Mouse (Mus musculus): ENCODE data around the gene Cabin1. TPM values are rescaled to one million over a fixed set of nuclear protein-coding genes. Genes with fewer than 3 reads are reported as not detected.

The Cabin1 gene
- polyA plus RNA-seq, 1 experiment from 2014 or later: 29.5 TPM

GRCm38 (mm10) chr10:75620818-75621217 is 143.3 kb downstream of the Cabin1 start:
- WGBS: 57% methylated on average over 3 of the region's 3 CpGs

GRCm38 (mm10) chr10:75616044-75616443 is 148.1 kb downstream of the Cabin1 start:
- H3K4me1 ChIP-seq (ENCODE audit: control insufficient read depth, insufficient read depth, low read length): no peaks in the 10 kb centered on the region
- ATAC-seq (ENCODE audit: insufficient read depth, low FRiP score, low TSS enrichment) (no peak), DNase-seq (ENCODE audit: low spot score) (no peak)
- no peak overlapping the region for H3K4me2 ChIP-seq (ENCODE audit: low read depth)
- no peak overlapping the region for H3K27ac ChIP-seq (ENCODE audit: low read depth, low read length)
- no peak overlapping the region for H3K4me3 ChIP-seq (ENCODE audit: low read depth, low read length)
- H3K9me3 ChIP-seq (ENCODE audit: control insufficient read depth, low read length): no peaks in the 10 kb centered on the region
- 88% methylated on average over 4 of the region's 4 CpGs for WGBS
- no peak overlapping the region for H3K9ac ChIP-seq (ENCODE audit: low read length)
- no peaks in the 10 kb centered on the region for H3K27me3 ChIP-seq (ENCODE audit: control insufficient read depth, insufficient read depth, low read length)
- no peaks in the 10 kb centered on the region for H3K36me3 ChIP-seq (ENCODE audit: control insufficient read depth, insufficient read depth, low read length)

More at GRCm38 (mm10) chr10:75620818-75621217, 143.3 kb downstream of the Cabin1 start:
- DNase-seq (ENCODE audit: low spot score) (no peak), ATAC-seq (ENCODE audit: insufficient read depth, low FRiP score, low TSS enrichment) (no peak)
- Histone ChIP-seq H3K27me3 (ENCODE audit: control insufficient read depth, insufficient read depth, low read length) (no peaks in the 10 kb centered on the region), H3K4me3 (ENCODE audit: low read depth, low read length) (no peak overlapping the region), H3K36me3 (ENCODE audit: control insufficient read depth, insufficient read depth, low read length) (no peaks in the 10 kb centered on the region), H3K4me1 (ENCODE audit: control insufficient read depth, insufficient read depth, low read length) (no peaks in the 10 kb centered on the region), H3K9ac (ENCODE audit: low read length) (no peak overlapping the region), H3K9me3 (ENCODE audit: control insufficient read depth, low read length) (no peaks in the 10 kb centered on the region), H3K27ac (ENCODE audit: low read depth, low read length) (no peak overlapping the region), H3K4me2 (ENCODE audit: low read depth) (no peak overlapping the region)

DNA sequence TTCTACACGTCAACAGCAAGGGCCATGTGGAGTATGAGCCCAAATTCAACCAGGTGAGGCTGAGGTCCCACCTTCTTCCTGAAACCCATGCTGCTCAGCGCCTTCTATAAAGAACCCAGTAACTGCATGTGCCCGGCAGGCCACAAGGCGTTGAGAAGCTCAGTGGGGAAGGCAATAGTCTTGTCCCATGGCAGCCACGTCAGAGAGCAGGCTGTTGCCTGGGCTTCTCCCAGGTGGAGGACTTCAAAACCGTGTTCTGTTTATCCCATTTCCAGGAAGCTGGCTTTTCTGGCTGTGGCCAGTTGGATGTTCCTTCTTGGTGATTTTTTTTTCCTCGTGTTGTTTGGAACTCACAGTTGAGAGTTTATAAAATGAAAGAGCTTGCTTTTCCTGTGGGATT is 153.7 kb downstream of the Cabin1 start:
- Histone ChIP-seq H3K4me3 (ENCODE audit: low read depth, low read length) (no peak overlapping the region), H3K36me3 (ENCODE audit: control insufficient read depth, insufficient read depth, low read length) (no peaks in the 10 kb centered on the region), H3K9me3 (ENCODE audit: control insufficient read depth, low read length) (no peaks in the 10 kb centered on the region), H3K4me1 (ENCODE audit: control insufficient read depth, insufficient read depth, low read length) (no peaks in the 10 kb centered on the region), H3K4me2 (ENCODE audit: low read depth) (no peak overlapping the region), H3K27ac (ENCODE audit: low read depth, low read length) (no peak overlapping the region), H3K9ac (ENCODE audit: low read length) (no peak overlapping the region), H3K27me3 (ENCODE audit: control insufficient read depth, insufficient read depth, low read length) (no peaks in the 10 kb centered on the region)
- WGBS: 55% methylated on average over 7 of the region's 7 CpGs
- ATAC-seq (ENCODE audit: insufficient read depth, low FRiP score, low TSS enrichment) (no peak), DNase-seq (ENCODE audit: low spot score) (no peak)

GRCm38 (mm10) chr10:75608975-75609374 is 155.2 kb downstream of the Cabin1 start:
- Histone ChIP-seq H3K4me3 (ENCODE audit: low read depth, low read length) (no peak overlapping the region), H3K9me3 (ENCODE audit: control insufficient read depth, low read length) (no peaks in the 10 kb centered on the region), H3K36me3 (ENCODE audit: control insufficient read depth, insufficient read depth, low read length) (no peaks in the 10 kb centered on the region), H3K27me3 (ENCODE audit: control insufficient read depth, insufficient read depth, low read length) (no peaks in the 10 kb centered on the region), H3K9ac (ENCODE audit: low read length) (no peak overlapping the region), H3K4me2 (ENCODE audit: low read depth) (no peak overlapping the region), H3K27ac (ENCODE audit: low read depth, low read length) (no peak overlapping the region), H3K4me1 (ENCODE audit: control insufficient read depth, insufficient read depth, low read length) (no peaks in the 10 kb centered on the region)
- 89% methylated on average over 11 of the region's 11 CpGs for WGBS
- ATAC-seq (ENCODE audit: insufficient read depth, low FRiP score, low TSS enrichment) (no peak), DNase-seq (ENCODE audit: low spot score) (no peak)

DNA sequence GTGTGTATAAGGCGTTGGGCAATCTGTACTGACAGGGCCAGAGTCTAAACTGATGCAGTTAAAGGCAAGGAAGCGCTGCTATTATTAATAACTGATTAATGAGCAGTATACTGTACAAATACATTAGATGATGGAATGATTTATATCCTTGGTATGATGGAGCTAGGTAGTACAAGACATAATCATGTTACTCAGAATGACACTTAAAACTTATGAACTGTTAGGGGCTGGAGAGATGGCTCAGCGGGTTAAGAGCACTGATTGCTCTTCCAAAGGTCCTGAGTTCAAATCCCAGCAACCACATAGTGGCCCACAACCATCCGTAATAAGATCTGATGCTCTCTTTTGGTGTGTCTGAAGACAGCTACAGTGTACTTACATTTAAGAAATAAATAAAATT is 156.9 kb downstream of the Cabin1 start:
- no peaks in the 10 kb centered on the region for H3K9me3 ChIP-seq (ENCODE audit: control insufficient read depth, low read length)
- no peak overlapping the region for H3K9ac ChIP-seq (ENCODE audit: low read length)
- WGBS: 84% methylated on average over 4 of the region's 4 CpGs
- no peak for DNase-seq (ENCODE audit: low spot score)
- no peaks in the 10 kb centered on the region for H3K4me1 ChIP-seq (ENCODE audit: control insufficient read depth, insufficient read depth, low read length)
- no peak overlapping the region for H3K4me2 ChIP-seq (ENCODE audit: low read depth)
- no peaks in the 10 kb centered on the region for H3K36me3 ChIP-seq (ENCODE audit: control insufficient read depth, insufficient read depth, low read length)
- H3K27me3 ChIP-seq (ENCODE audit: control insufficient read depth, insufficient read depth, low read length): no peaks in the 10 kb centered on the region
- no peak overlapping the region for H3K4me3 ChIP-seq (ENCODE audit: low read depth, low read length)
- H3K27ac ChIP-seq (ENCODE audit: low read depth, low read length): no peak overlapping the region
- ATAC-seq (ENCODE audit: insufficient read depth, low FRiP score, low TSS enrichment): no peak

- H3K4me2 ChIP-seq (ENCODE audit: low read depth): no peak overlapping the region
- no peaks in the 10 kb centered on the region for H3K4me1 ChIP-seq (ENCODE audit: control insufficient read depth, insufficient read depth, low read length)
- 48% methylated on average over 11 of the region's 11 CpGs for WGBS
- no peaks in the 10 kb centered on the region for H3K36me3 ChIP-seq (ENCODE audit: control insufficient read depth, insufficient read depth, low read length)
- no peaks in the 10 kb centered on the region for H3K27me3 ChIP-seq (ENCODE audit: control insufficient read depth, insufficient read depth, low read length)
- H3K9me3 ChIP-seq (ENCODE audit: control insufficient read depth, low read length): no peaks in the 10 kb centered on the region
- H3K27ac ChIP-seq (ENCODE audit: low read depth, low read length): no peak overlapping the region
- H3K4me3 ChIP-seq (ENCODE audit: low read depth, low read length): no peak overlapping the region
- no peak overlapping the region for H3K9ac ChIP-seq (ENCODE audit: low read length)
- ATAC-seq (ENCODE audit: insufficient read depth, low FRiP score, low TSS enrichment) (no peak), DNase-seq (ENCODE audit: low spot score) (no peak)
Observed at GRCm38 (mm10) chr10:75605162-75605846, 158.8 kb downstream of the Cabin1 start.

- no peak for DNase-seq (ENCODE audit: low spot score)
- Histone ChIP-seq H3K27ac (ENCODE audit: low read depth, low read length) (no peak overlapping the region), H3K9me3 (ENCODE audit: control insufficient read depth, low read length) (no peaks in the 10 kb centered on the region), H3K4me2 (ENCODE audit: low read depth) (no peak overlapping the region), H3K27me3 (ENCODE audit: control insufficient read depth, insufficient read depth, low read length) (no peaks in the 10 kb centered on the region), H3K4me1 (ENCODE audit: control insufficient read depth, insufficient read depth, low read length) (no peaks in the 10 kb centered on the region), H3K4me3 (ENCODE audit: low read depth, low read length) (no peak overlapping the region), H3K9ac (ENCODE audit: low read length) (no peak overlapping the region), H3K36me3 (ENCODE audit: control insufficient read depth, insufficient read depth, low read length) (no peaks in the 10 kb centered on the region)
- ATAC-seq (ENCODE audit: insufficient read depth, low FRiP score, low TSS enrichment): no peak
- 88% methylated on average over 7 of the region's 7 CpGs for WGBS
Observed at GRCm38 (mm10) chr10:75600189-75600730, 163.9 kb downstream of the Cabin1 start.

Other genes with a start within 250 kb of the Cabin1 start
- gene Snrpd3, start 246.8 kb downstream of the Cabin1 start, polyA plus RNA-seq (2014; fragmentation: Nextera tagmentation; extraction: Ambion mirVana): 208 and 212 TPM in 2 replicates
- gene Gucd1, start 246.4 kb downstream of the Cabin1 start, polyA plus RNA-seq (2014; fragmentation: Nextera tagmentation; extraction: Ambion mirVana): 33.2 and 37.2 TPM in 2 replicates
- 6.1 and 6.6 TPM in 2 replicates for gene Lrrc75b, start 204.0 kb downstream of the Cabin1 start, polyA plus RNA-seq (2014; fragmentation: Nextera tagmentation; extraction: Ambion mirVana)
- gene Ggt1, start 202.7 kb downstream of the Cabin1 start, polyA plus RNA-seq (2014; fragmentation: Nextera tagmentation; extraction: Ambion mirVana): 2.0 and 3.1 TPM in 2 replicates
- 0.37 and 0.45 TPM in 2 replicates for gene Ggt5, start 175.0 kb downstream of the Cabin1 start, polyA plus RNA-seq (2014; fragmentation: Nextera tagmentation; extraction: Ambion mirVana)
- 1.8 and 2.4 TPM in 2 replicates for gene Susd2, start 120.3 kb downstream of the Cabin1 start, polyA plus RNA-seq (2014; fragmentation: Nextera tagmentation; extraction: Ambion mirVana)
- 93.0 and 93.5 TPM in 2 replicates for gene Ddt, start 9.1 kb upstream of the Cabin1 start, polyA plus RNA-seq (2014; fragmentation: Nextera tagmentation; extraction: Ambion mirVana)
- not detected in 2 replicates for gene Gm20441, start 16.6 kb upstream of the Cabin1 start, polyA plus RNA-seq (2014; fragmentation: Nextera tagmentation; extraction: Ambion mirVana)
- gene Gstt3, start 17.1 kb upstream of the Cabin1 start, polyA plus RNA-seq (2014; fragmentation: Nextera tagmentation; extraction: Ambion mirVana): 2.1 and 2.9 TPM in 2 replicates
- gene Gstt1, start 34.2 kb upstream of the Cabin1 start, polyA plus RNA-seq (2014; fragmentation: Nextera tagmentation; extraction: Ambion mirVana): 2.5 and 2.9 TPM in 2 replicates
- not detected in 2 replicates for gene Gstt4, start 58.2 kb upstream of the Cabin1 start, polyA plus RNA-seq (2014; fragmentation: Nextera tagmentation; extraction: Ambion mirVana)
- 6.5 and 7.2 TPM in 2 replicates for gene Gstt2, start 73.1 kb upstream of the Cabin1 start, polyA plus RNA-seq (2014; fragmentation: Nextera tagmentation; extraction: Ambion mirVana)
- gene Mif, start 95.9 kb upstream of the Cabin1 start, polyA plus RNA-seq (2014; fragmentation: Nextera tagmentation; extraction: Ambion mirVana): 2,352 and 2,361 TPM in 2 replicates
- 2.8 and 2.9 TPM in 2 replicates for gene Derl3, start 129.1 kb upstream of the Cabin1 start, polyA plus RNA-seq (2014; fragmentation: Nextera tagmentation; extraction: Ambion mirVana)
- gene Smarcb1, start 157.3 kb upstream of the Cabin1 start, polyA plus RNA-seq (2014; fragmentation: Nextera tagmentation; extraction: Ambion mirVana): 288 and 294 TPM in 2 replicates
- 9.9 and 11.7 TPM in 2 replicates for gene Chchd10, start 168.8 kb upstream of the Cabin1 start, polyA plus RNA-seq (2014; fragmentation: Nextera tagmentation; extraction: Ambion mirVana)
- gene Mmp11, start 172.2 kb upstream of the Cabin1 start, polyA plus RNA-seq (2014; fragmentation: Nextera tagmentation; extraction: Ambion mirVana): 41.2 and 46.1 TPM in 2 replicates
- 0.97 and 1.9 TPM in 2 replicates for gene Gm867, start 176.3 kb upstream of the Cabin1 start, polyA plus RNA-seq (2014; fragmentation: Nextera tagmentation; extraction: Ambion mirVana)
- 0.53 TPM in 1 of 2 replicates, not detected in the other for gene Vpreb3, start 178.7 kb upstream of the Cabin1 start, polyA plus RNA-seq (2014; fragmentation: Nextera tagmentation; extraction: Ambion mirVana)
- 0.19 TPM in 1 of 2 replicates, not detected in the other for gene Gm5134, start 190.2 kb upstream of the Cabin1 start, polyA plus RNA-seq (2014; fragmentation: Nextera tagmentation; extraction: Ambion mirVana)